Mouse (Mus musculus) kidney, adult 11 months (tissue): ENCODE results near the gene Cfap73.

ENCODE experiments used
- DNase-seq: peaks from one replicate; pipeline ENCODE4 v3.0.0; 2022

Cfap73 gene

DNA sequence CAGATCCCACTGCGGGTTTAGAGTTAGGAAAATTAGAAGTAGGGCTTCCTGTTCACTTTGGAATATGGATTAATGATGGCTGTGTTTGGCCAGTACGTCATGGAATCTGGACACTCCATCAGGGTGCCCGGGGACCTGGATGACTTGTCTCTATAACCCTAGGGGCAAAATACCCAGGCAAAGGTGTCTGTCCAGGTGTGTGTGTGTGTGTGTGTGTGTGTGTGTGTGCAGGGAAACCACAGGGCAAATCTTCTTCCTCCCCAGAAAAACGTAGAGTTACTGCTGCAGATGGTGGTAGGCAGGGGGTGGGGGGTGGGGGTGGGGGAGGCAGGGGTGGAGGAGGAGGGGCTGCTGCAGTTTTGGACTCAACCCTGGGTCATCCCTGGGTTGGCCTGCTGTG lies 13.3 kb upstream of the Cfap73 start:
- DNase-seq, result no peak

DNA sequence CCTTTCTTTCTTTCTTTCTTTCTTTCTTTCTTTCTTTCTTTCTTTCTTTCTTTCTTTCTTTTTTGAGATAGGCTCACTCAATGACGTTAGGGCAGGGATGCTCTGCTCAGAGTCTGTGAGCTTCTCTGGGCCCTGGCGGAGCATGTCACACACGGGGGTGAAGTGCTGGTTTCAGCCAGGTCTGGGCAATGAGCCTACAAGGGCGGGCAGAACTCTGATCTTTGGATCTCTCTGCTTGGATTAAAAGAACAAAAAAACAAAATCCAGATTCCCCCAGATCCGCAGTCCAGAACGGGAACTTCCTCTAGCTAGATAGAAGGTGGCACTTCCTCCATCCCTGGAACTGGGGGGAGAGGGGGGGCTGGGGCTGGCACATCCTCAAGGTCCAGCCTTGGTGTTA lies 11.8 kb upstream of the Cfap73 start:
- peak; percentile 71 for DNase-seq

DNA sequence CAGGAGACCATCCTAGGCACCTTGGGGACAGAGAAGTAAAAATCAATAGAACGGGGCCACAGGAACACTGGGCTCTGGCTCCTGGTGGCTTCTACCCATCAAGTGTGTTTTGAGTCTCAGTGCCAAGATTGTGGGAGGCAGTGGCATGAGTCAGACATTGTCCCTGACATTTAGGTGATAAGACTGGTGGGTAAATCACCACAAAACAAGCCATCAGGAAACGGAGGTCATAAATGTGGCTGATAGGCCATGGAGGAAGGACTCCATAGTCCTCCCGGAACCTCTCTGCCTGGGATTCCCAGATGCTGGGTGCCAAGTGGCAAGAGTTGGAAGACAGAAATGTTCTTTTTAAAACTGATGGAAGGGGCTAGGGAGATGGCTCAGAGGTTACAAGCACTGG lies 10.2 kb upstream of the Cfap73 start:
- no peak for DNase-seq

DNA sequence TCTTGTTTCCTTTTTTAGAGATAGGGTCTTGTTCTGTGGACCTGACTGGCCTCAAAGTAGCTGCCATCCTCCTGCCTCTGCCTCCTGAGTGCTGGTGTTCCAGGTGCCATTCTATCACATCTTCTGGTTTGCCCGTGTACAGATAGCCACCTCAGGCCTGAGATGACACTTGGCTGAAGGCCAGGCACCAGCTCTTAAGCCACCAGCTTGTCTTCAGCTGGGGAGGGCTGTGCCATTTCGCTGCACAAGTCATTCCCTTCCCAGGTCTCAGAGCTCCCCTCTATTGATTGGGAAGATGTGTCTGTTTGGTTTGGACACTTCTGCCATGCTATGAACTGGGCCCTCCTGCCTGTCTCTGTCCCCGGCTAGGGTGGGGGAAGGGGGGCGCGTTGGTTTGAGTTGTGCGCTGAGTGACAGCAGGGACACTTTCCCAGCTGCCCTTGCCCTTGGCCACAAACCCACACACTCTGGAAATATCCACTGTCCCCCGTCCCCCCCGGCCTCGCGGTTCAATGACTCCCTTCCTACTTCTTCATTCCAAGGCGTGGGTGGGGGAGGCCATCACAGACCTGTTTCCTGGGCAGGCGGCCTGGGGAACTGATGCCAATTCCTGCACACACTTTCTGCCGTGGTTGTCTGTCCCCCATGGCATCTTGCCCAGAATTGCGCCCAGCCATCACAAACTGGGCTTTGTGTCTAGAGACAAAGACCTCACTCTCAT lies 9.5 kb upstream of the Cfap73 start:
- DNase-seq, result peak; percentile 43

DNA sequence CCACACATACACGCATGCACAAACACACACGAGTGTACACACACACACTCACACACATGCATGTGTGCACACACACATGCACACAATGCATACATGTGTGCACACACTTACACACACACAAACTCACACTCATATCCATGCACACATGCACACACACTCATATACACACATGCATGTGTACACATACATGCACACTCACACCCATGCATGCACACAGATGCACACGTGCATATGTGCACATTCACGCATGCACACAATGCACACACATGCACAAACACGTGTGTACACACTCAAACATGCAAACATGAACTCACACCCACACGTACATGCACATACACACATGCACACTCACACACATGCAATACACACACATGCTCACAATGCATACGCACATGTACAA lies 6.1 kb upstream of the Cfap73 start:
- DNase-seq, result no peak

DNA sequence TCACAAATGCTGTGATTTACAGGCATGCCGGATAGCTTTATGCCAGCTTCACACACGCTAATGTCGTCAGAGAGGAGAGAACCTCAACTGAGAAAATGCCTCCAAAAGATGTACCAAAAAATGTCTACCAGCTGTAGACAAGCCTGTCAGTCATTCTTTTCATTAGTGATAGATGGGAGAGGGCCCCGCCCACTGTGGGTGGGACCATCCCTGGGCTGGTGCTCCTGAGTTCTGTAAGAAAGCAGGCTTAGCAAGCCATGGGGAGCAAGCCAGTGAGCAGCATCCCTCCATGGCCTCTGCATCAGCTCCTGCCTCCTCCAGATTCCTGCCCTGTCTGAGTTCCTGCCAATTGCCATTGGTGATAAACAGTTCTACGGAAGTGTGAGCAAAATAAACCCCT lies 1.6 kb upstream of the Cfap73 start:
- no peak for DNase-seq

DNA sequence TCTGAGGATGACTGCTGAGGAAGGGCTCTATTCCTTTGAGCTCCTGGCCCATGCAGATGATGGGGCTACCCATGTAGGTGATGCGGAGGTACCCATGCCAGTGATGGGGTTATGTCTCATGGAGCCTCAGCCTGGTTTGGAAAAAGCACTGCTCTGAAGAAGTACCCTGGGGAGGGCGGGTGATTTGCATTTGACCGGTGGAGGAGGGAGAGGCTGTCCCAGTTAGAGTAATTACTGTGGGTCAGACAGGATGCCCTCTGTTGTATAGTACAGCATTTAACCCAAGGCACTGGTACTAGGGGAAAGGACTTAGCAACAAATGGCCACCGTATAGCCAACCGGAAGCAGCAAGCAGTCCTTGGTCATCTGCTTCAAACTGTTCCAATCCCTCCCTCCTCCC lies 825 bp upstream of the Cfap73 start:
- no peak for DNase-seq

DNA sequence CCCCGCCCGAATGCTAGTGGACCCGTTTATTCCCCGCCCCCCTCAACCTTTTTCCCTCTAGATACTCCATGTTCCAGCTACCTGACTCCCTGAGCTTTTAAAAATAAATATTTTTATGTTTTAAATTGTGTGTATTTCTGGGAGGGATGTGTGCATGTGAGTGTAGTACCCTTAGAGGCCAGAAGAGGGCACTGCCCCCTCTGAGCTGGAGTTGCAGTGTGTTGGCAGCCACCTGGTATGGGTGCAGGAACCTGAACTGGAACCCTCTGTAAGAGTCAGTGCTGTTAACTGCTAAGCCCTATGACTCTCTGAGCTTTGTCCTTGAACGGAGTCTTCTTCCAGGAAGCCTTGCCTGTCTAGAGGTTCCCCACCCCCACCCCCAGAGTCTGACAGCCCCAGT lies 2.1 kb downstream of the Cfap73 start:
- DNase-seq, result no peak

DNA sequence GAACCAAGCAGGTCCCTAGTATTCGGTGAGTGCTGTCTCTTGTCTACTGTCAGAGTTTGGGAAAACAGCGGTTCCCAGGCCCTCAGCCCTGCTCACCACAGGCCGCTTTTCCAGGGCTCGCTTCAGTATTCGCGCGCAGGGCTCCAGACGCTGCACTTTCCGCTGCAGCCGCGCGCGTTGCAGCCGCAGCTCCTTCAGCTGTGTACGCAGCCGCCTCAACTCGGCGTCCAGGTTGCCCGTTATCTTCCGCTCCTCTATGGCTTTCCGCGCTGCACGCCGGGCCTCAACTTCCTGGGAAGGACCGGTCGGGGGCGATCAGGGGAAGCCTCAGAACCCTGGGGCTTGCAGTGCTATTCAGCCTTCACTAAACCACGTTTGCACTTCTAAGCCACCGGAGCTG lies 2.9 kb downstream of the Cfap73 start:
- DNase-seq, result no peak

DNA sequence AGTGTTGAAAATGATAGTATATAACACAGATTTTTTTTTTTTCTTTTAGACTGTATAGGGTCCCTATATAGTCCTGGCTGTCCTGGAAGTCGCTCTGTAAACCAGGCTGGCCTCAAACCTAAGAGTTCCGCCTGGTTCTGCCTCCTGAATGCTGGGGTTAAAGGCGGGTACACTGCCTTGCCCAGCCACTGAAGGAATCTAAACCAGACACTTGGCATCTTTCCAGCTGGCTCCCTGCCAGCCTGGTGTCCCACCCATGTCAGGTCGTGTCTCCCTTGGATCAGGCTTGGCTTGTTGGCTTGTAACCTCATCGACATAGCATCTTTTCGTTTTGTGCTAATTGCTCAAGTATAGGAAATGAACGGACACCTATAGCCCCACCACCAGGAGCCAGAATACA lies 5.4 kb downstream of the Cfap73 start:
- DNase-seq, result no peak

DNA sequence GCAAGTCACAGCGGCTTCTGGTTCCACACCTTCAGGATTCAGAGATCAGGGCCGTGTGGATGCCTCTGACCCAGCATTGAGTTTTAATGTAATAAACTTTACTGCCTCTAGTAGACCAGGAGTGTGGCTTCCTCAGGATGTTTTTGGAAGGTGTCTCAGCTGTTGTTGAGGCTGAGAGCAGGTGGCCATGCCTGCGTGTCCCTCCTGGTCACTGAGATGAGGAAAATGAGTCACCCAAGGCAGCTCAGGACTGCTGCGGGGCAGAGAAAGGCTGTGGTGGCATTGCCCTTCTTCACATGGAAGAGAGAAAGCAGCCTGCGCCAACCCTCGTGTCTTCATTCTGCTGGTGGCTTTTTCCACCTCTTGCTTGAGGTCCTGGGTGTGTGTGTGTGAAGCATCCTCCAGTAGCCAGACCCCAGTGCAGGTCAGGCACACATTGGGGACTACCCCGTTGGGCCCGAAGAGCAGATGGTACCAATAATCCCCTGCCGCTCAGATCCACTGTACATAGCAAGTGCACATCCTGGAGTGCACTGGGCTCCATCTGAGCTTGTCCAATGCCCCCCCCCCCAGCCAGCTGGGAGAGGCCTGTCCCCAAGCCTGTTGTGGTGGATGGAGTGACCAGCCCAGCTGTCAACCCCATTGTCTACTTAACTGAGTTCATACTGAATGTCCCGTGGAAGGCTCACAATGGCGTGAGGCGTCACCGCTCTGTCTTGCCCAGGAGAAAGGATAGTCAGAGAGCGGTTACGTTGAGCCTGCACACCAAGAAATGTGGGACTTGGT lies 6.3 kb downstream of the Cfap73 start:
- no peak for DNase-seq

DNA sequence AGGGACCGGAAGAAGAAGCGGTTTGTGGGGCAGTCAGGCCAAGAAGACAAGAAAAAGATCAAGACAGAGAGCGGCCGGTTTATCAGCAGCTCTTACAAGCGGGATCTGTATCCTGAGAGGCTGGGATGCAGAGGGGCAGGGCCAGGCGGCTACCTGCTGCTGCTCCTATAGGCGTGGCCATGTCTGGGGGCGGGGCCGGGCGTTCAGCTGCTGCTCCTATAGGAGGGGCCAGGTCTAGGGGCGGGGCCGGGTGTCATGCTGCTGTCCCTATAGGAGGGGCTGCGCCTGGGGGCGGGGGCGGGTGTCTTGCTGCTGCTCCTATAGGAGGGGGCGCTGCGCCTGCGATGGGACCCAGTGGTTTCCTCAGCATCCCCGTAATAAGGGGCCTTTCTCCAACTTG lies 7.6 kb downstream of the Cfap73 start:
- no peak for DNase-seq

DNA sequence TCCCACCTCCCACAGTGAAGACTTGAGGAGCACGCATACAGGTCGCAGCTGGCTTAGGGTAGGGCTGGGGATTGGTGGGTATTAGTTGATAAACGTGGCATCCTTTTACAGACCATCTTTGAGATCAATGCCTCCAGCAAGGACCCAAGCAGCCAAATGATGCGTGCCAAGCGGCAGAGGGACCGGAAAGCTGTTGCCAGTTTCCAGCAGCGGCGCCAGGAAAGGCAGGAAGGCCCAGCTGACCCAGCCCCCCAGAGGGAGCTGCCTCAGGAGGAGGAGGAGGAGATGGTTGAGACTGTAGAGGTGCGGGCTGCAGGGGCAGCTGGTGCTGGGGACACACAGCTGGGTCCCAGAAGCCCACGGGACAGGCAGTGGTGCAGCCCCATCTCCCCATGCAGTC lies 9.6 kb downstream of the Cfap73 start:
- no peak for DNase-seq

DNA sequence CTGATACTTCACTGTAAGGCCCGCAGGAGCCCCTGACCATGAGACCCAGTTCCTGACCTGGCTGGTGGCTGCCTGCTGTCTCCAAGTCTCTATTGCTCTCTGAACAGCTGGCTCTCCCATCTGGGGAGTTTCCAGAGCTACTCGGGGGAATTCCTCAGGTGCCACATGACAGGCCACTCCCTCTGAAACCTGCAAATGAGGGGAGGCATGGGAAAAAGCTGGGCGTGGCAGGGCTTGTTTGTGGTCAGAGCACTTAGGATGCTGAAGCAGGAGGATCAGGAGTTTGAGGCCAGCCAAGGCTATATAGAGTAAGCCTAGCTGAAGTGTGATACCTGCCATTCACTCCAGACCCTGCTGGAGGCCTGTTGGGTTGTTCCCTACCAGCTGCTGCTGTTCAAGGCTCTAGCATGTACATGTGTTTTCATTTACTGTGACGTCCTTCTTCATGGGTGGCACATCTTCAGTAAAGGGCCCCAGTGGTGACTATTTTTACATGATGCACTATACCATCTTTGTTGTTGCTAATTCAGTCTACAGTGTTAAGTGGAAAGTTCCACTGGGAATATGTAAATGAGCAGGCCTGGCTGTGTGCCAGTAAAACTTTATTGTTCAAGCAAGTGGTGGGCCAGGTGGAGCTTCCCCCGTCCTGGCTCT lies 11.7 kb downstream of the Cfap73 start:
- peak; percentile 65 for DNase-seq

DNA sequence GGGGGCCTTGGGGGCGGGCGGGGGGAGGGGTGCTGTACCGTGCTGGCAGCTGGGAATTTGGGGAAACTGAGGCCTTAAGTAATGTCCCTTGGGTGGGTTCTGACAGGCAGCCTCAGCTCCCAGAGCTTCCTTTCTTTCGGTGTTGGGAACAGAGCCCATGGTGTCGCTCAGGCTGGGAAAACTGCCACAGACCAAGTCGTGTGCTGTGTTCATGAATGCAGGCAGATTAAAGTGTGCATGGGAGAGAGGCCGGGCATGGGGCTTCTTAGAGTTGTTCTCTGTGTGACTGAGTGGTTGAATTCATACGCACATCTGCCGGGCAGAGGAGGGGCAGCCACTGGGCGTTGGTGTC lies 12.2 kb downstream of the Cfap73 start:
- no peak for DNase-seq

DNA sequence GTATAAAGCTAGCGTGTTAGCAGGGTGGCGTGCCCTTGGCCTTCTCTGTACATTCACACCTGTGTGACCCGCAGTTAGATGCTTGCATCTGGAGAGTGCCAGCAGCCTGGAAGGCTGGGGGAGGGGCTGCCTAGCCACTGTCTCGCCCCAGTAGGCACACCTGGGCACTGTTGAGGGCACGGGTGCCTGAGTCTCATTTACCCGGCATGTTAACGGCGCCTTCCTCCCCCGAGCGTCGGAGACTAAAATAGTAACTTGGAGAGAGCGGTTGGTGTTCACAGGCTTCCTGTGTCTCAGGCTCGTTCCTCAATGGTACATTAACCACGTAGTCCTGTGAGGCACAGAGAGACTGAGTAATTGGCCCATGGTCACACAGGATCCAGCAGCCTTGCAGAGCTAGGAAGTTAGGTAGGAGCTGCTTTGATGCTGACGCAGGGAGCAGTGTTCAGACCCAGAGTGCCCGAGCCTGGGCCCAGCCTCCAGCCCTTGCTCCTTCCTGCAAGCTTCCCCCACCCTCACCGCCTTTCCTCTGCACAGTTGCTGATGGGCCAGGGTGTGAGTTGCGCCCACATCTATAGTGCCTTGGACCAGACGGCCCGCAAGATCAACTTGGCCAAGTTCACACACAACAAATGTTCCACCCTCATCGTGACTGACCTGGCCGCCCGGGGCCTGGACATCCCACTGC lies 12.8 kb downstream of the Cfap73 start:
- DNase-seq, result peak; percentile 81

DNA sequence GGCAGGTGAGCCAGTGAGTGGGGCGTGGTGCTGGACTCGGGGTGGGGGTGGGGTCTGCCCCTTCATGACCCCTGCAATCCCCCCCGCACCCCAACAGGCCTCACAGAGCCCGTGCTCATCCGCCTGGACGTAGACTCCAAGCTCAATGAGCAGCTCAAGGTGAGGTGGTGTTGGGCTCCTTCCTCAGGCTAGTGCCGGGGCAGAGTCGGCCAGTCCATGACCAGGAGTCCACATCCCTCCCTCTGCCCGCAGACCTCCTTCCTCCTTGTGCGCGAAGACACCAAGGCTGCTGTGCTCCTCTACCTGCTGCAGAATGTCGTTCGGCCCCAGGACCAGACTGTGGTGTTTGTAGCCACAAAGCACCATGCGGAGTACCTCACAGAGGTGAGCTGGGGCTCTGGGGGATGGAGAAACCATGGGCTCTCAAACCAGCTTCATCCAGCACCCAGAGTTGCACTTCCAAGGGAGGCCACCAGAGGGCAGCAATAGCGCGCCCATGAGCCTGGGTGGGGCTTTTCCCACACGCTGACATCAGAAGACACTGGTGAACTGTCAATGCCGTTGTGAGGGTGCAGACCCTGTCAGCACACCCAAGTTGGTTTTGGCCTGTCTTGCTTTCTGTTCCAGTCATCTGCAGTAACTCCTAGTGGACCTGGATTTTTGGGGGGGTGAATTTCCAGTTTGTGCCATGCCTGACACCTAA lies 13.5 kb downstream of the Cfap73 start:
- DNase-seq, result peak; percentile 75

DNA sequence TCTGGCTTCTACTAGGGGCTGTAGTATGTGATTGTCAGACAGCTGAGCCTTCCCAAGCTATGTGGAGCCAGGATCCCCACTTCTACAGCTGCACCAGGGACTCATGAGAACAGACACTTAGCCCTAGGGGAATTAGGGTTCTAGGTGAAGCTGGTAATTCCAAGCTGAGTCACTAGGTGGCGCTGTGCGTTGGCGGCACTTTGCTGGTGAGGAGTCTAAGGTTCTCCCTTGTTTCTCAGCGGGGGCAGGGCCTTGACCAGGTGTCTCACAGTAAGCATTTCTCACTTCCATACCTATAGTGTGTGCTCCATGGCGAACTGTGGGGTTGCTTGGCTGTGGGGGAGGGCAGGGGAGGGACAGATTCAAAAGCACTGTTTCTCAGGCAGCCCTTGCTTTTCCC lies 14.8 kb downstream of the Cfap73 start:
- DNase-seq, result no peak

DNA sequence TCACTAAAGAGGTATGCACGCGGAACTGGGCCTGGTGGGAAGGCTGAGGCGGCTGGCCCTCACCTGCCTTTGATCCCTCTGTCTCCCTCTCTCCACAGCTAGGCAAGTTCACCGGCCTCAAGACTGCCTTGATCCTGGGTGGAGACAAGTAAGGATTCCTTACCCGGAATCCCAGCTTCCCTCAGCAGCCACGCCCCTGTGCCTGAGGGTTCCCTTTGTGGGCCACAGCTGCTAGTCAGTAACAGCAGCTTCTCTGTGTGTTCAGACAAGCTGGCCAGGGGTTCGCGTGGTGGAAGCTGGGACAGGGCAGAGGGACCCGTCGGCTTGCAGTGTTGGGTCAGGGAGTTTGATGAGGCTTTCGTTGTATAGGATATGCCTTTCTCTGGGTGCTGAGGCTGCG lies 15.3 kb downstream of the Cfap73 start:
- no peak for DNase-seq

DNA sequence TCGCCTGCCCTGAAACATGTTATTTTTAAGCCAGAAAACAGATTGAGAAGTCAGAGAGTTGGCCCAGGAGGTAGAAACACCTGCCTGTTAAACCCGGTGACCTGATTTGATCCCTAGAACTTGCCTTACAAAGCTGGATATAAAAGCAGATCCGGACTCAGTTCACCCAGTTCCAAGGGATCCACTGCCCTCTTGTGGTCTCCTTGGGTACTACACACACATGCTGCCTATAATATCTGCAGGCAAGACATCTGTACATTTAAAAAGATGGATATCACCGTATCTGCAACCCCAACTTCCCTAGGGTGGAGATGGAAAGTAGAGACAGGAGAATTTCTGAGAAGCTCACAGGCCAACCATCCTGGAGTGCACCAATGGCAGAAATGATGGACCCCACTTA lies 18.1 kb downstream of the Cfap73 start:
- DNase-seq, result no peak

DNA sequence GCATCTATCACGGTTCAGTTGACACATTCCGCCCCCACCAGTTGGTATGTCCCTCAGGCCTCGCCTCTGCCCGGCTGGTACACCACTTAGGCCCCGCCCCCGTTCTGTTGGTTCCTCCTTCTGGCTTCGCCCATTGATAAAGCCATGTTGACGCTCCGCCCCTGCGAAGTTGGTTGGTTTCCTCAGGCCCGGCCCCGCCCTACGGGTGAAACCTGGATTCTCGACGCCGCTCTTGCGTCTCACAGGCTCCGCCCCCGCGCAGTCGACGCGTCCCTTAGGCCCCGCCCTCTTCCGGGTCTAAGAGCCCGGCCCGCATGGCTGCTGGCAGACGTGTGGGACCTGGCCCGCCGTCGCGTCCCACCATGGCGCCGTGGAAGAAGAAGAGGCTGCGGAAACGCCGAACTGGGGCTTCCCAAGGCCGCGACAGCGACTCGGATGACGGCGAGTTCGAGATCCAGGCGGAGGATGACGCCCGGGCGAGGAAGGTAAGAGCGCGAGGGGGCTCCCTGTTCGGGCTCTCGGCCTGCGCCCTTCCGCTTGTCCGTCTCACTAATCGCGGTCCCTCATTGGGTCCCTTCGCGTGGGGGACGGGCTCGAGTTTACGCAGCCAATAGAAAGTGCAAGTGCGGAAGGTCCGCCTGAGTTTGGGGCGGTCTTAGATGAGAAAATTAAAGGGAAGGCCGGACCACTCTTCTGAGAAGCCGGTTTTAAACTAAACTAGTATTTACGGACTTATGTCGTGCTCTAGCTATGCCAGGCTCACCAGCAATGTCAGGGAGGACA lies 21.0 kb downstream of the Cfap73 start:
- DNase-seq, result peak; percentile 100

DNA sequence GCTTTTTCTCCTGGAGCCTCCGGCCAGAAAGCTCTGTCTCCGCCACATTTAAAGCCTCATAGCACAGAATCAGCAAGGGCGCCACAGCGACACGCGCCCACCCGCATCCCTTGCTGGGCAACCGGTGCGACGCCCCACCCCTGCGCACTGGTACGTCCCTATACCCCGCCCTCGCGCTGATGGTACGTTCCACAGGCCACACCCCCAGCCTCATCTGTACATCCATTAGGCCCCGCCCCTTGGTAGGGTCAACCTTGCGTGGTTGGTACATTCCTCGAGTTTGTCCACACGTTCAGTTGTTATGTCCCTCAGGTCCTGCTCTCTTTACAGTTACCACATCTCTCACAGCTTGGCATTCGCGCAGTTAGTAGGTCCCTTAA lies 21.6 kb downstream of the Cfap73 start, which contains the start of the genes Rita1 and Ddx54:
Gene Rita1 (minus strand): TSS at position 148 of the 380 bp plus-strand sequence.
Gene Ddx54 (plus strand): TSS at position 298 of the 380 bp plus-strand sequence.
- DNase-seq, result peak; percentile 98
